Mouse (Mus musculus) brain, embryonic 14.5 days (tissue): ENCODE data around the gene Sesn2.

Experiments
- CTCF ChIP-seq: fragments of 200-500 bp; IDR thresholded peaks from 2 replicates; pipeline ENCODE4 v1.5.1; 2012; ENCODE audit warnings: inconsistent platforms, mild to moderate bottlenecking, moderate library complexity, borderline replicate concordance; ENCODE audit not compliant: insufficient read depth, insufficient read length; ENCODE audit errors: extremely low read depth
- POLR2A ChIP-seq: fragments of 200-500 bp; IDR thresholded peaks from 2 replicates; pipeline ENCODE4 v1.6.1; 2012; ENCODE audit warnings: mild to moderate bottlenecking, inconsistent platforms, borderline replicate concordance; ENCODE audit not compliant: poor library complexity, insufficient read depth, insufficient read length, severe bottlenecking; ENCODE audit errors: extremely low read depth

DNA sequence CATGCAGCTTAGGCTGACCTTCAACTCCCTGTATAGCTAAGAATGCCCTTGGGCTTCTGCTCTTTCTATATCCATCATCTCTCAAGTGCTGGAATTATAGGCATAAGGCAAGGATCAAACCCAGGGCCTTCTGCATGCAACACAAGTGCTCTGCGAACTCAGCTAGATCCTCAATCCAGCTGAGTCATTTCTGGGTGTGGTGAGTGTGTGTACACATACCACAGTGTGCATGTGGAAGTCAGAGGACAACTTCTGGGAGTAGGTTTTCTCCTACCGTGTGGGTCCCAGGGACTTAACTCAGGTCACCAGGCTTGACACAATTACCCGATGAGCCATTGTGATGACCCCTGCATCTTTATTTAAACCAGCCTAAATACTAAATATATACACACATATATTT, 60.5 kb downstream of the Sesn2 start:
- no peak for TF ChIP-seq CTCF
- no peak for TF ChIP-seq POLR2A
